16 mouse cellular contexts compared by ENCODE assay signal in the genomic region with DNA sequence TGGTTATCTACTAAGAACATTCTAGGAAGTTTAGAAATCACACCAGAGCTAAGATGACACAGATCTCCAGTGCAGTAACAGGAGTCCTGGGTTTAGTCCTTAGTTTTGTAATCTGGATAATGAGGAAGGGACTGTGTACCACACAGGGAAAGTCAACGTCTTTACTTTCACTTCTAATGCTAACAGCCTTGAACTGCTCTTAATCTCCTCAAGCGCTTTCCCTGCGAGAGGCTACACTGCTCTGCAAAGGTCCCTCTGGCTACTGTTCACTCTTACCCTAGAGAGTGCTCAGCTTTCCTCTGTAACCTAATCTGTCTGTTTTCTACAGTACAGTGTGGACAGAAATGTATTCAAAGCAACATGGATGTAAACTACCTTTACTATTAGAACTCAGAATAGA. TPM values are rescaled to one million over a fixed set of nuclear protein-coding genes. Genes with fewer than 3 reads are reported as not detected.
A peak's percentile ranks its signal among the peaks of the same experiment; 100 is the strongest.
DNase-seq lines count a peak whose midpoint lies in the region; ATAC-seq and TF ChIP-seq lines count a peak whose summit lies in the region.
"Had no signal": no experiment of that assay in that cellular context is flagged by ENCODE, and none has a peak within 500 bp of the region (broad histone marks: within the 10 kb centered on the region; RNA-seq: fewer than 3 reads in every experiment).

No protein-coding gene starts in this region.

- peaks cover 8% of the 10 kb centered on the region for H3K36me3 ChIP-seq in heart, embryonic 13.5 days
- H3K36me3 ChIP-seq in midbrain, embryonic 14.5 days (ENCODE audit: control insufficient read depth, insufficient read depth, low read length): 0 out of 2 replicates have a peak, but pooled peaks cover 7% of the 10 kb centered on the region
- H3K36me3 ChIP-seq in midbrain, postnatal 0 days (ENCODE audit: insufficient read depth, low read length): no peaks in the 10 kb centered on the region
- peaks cover 3% of the 10 kb centered on the region; the same call in 1 of the 2 replicates for H3K36me3 ChIP-seq in hindbrain, postnatal 0 days (ENCODE audit: insufficient read depth, low read length)
- H3K36me3 ChIP-seq in stomach, postnatal 0 days (ENCODE audit: control insufficient read depth, insufficient read depth, low read length): no peaks in the 10 kb centered on the region

- no peak for ATAC-seq in heart, embryonic 13.5 days (ENCODE audit: extremely low read depth, insufficient number of reproducible peaks, low FRiP score, low TSS enrichment)
- ATAC-seq in midbrain, embryonic 14.5 days (ENCODE audit: low FRiP score, low TSS enrichment): no peak
- no peak for ATAC-seq in midbrain, postnatal 0 days (ENCODE audit: low FRiP score)
- no peak for ATAC-seq in hindbrain, postnatal 0 days
- peak; percentile 76; the same call in 1 of the 2 replicates for ATAC-seq in stomach, postnatal 0 days (ENCODE audit: low FRiP score, low TSS enrichment)
- ATAC-seq: CD4-positive, CD25-positive, alpha-beta regulatory T cell, adult 4 months had no signal

- DNase-seq in heart, adult 9 months (ENCODE audit: low spot score in 2 of 2): no peak
- DNase-seq in midbrain, embryonic 14.5 days: peak; percentile 12
- DNase-seq in midbrain, postnatal 0 days (ENCODE audit: low spot score): no peak
- no peak for DNase-seq in hindbrain, postnatal 0 days (ENCODE audit: low spot score)
- DNase-seq in stomach, postnatal 0 days (ENCODE audit: low spot score): no peak
- DNase-seq in gastrocnemius, postnatal 36 days: no peak
- no peak for DNase-seq in urinary bladder, adult 18-20 months (ENCODE audit: low spot score in 2 of 2)
- DNase-seq: cerebellum, adult 18-20 months; heart, adult 18-20 months; kidney, adult 8-10 months; right cerebral cortex, postnatal 14 days; thymus, postnatal 4 days had no signal

- TF ChIP-seq CTCF in midbrain, postnatal 0 days (IDR thresholded peaks at IDR 0.05): no peak
- TF ChIP-seq CTCF in hindbrain, postnatal 0 days (IDR thresholded peaks at IDR 0.05; ENCODE audit: low read depth): no peak
- TF ChIP-seq CTCF in stomach, postnatal 0 days (IDR thresholded peaks at IDR 0.05; ENCODE audit: low read depth): no peak

- no peaks in the 10 kb centered on the region for H3K9me3 ChIP-seq in heart, embryonic 13.5 days
- H3K9me3 ChIP-seq in midbrain, embryonic 14.5 days (ENCODE audit: control insufficient read depth, low read length): no peaks in the 10 kb centered on the region
- no peaks in the 10 kb centered on the region for H3K9me3 ChIP-seq in midbrain, postnatal 0 days (ENCODE audit: low read length)
- H3K9me3 ChIP-seq in hindbrain, postnatal 0 days (ENCODE audit: low read length): no peaks in the 10 kb centered on the region
- H3K9me3 ChIP-seq in stomach, postnatal 0 days (ENCODE audit: control insufficient read depth, low read length): no peaks in the 10 kb centered on the region
- H3K9me3 ChIP-seq: liver, embryonic 15.5 days had no signal

- no peak for TF ChIP-seq EP300 in stomach, postnatal 0 days (optimal IDR thresholded peaks at IDR 0.05)

- H3K27ac ChIP-seq in heart, embryonic 13.5 days (replicated peaks): peak overlapping the region; percentile 15; the same call in 1 of the 2 replicates
- H3K27ac ChIP-seq in midbrain, embryonic 14.5 days (replicated peaks; ENCODE audit: low read depth, low read length): peak overlapping the region; percentile 41
- H3K27ac ChIP-seq in midbrain, postnatal 0 days (ENCODE audit: low read depth, low read length): no peak overlapping the region
- H3K27ac ChIP-seq in hindbrain, postnatal 0 days: 0 out of 2 replicates have a peak overlapping the region, but pooled peaks have one; percentile 1
- H3K27ac ChIP-seq in stomach, postnatal 0 days (replicated peaks): no peak overlapping the region
- H3K27ac ChIP-seq: layer of hippocampus, adult 2 months; liver, embryonic 15.5 days had no signal

- WGBS in heart, embryonic 13.5 days: 58% methylated on average over 3 of the region's 3 CpGs
- WGBS in midbrain, embryonic 14.5 days: 44% methylated on average over 3 of the region's 3 CpGs
- WGBS in midbrain, postnatal 0 days: 34% methylated on average over 3 of the region's 3 CpGs
- 43% methylated on average over 3 of the region's 3 CpGs for WGBS in hindbrain, postnatal 0 days
- 49% methylated on average over 3 of the region's 3 CpGs for WGBS in stomach, postnatal 0 days

- intact Hi-C loops in gastrocnemius, postnatal 36 days (cut with DNase I): no loop called here

- peaks cover 10% of the 10 kb centered on the region; the same call in 1 of the 2 replicates for H3K4me1 ChIP-seq in heart, embryonic 13.5 days
- H3K4me1 ChIP-seq in midbrain, embryonic 14.5 days (ENCODE audit: control insufficient read depth, insufficient read depth, low read length): peaks cover 8% of the 10 kb centered on the region; the same call in 1 of the 2 replicates
- no peaks in the 10 kb centered on the region for H3K4me1 ChIP-seq in midbrain, postnatal 0 days (ENCODE audit: insufficient read depth, low read length)
- H3K4me1 ChIP-seq in hindbrain, postnatal 0 days (ENCODE audit: insufficient read depth, low read length): no peaks in the 10 kb centered on the region
- H3K4me1 ChIP-seq in stomach, postnatal 0 days (replicated peaks; ENCODE audit: control insufficient read depth, insufficient read depth): no peaks in the 10 kb centered on the region
- H3K4me1 ChIP-seq: liver, embryonic 15.5 days had no signal

- peak overlapping the region; percentile 38 for H3K4me2 ChIP-seq in heart, embryonic 13.5 days
- H3K4me2 ChIP-seq in midbrain, embryonic 14.5 days (ENCODE audit: low read length): no peak overlapping the region
- H3K4me2 ChIP-seq in midbrain, postnatal 0 days (ENCODE audit: low read depth, low read length, poor library complexity, severe bottlenecking): no peak overlapping the region
- H3K4me2 ChIP-seq in hindbrain, postnatal 0 days (ENCODE audit: low read depth, low read length): 0 out of 2 replicates have a peak overlapping the region, but pooled peaks have one; percentile 13
- H3K4me2 ChIP-seq in stomach, postnatal 0 days (replicated peaks; ENCODE audit: low read depth): no peak overlapping the region
- H3K4me2 ChIP-seq: liver, embryonic 15.5 days had no signal

- no peak overlapping the region for H3K4me3 ChIP-seq in heart, embryonic 13.5 days
- H3K4me3 ChIP-seq in midbrain, embryonic 14.5 days (replicated peaks; ENCODE audit: low read depth, low read length): no peak overlapping the region
- H3K4me3 ChIP-seq in midbrain, postnatal 0 days (ENCODE audit: low read depth, low read length): no peak overlapping the region
- no peak overlapping the region for H3K4me3 ChIP-seq in hindbrain, postnatal 0 days (ENCODE audit: low read length)
- H3K4me3 ChIP-seq in stomach, postnatal 0 days (ENCODE audit: low read depth, low read length): no peak overlapping the region
- H3K4me3 ChIP-seq: layer of hippocampus, adult 2 months; liver, embryonic 15.5 days had no signal

- H3K9ac ChIP-seq in heart, embryonic 13.5 days: 0 out of 2 replicates have a peak overlapping the region, but pooled peaks have one; percentile 14
- H3K9ac ChIP-seq in midbrain, embryonic 14.5 days (replicated peaks; ENCODE audit: low read length): no peak overlapping the region
- no peak overlapping the region for H3K9ac ChIP-seq in midbrain, postnatal 0 days (replicated peaks; ENCODE audit: low read length, poor library complexity, severe bottlenecking)
- H3K9ac ChIP-seq in hindbrain, postnatal 0 days (replicated peaks; ENCODE audit: low read length): no peak overlapping the region
- H3K9ac ChIP-seq in stomach, postnatal 0 days (ENCODE audit: low read length): no peak overlapping the region
- H3K9ac ChIP-seq: liver, embryonic 15.5 days had no signal

- H3K27me3 ChIP-seq in heart, embryonic 13.5 days (replicated peaks): no peaks in the 10 kb centered on the region
- H3K27me3 ChIP-seq in midbrain, embryonic 14.5 days (ENCODE audit: control insufficient read depth, insufficient read depth, low read length): no peaks in the 10 kb centered on the region
- H3K27me3 ChIP-seq in midbrain, postnatal 0 days (ENCODE audit: insufficient read depth, low read length): no peaks in the 10 kb centered on the region
- H3K27me3 ChIP-seq in hindbrain, postnatal 0 days (ENCODE audit: insufficient read depth, low read length): no peaks in the 10 kb centered on the region
- no peaks in the 10 kb centered on the region for H3K27me3 ChIP-seq in stomach, postnatal 0 days (ENCODE audit: control insufficient read depth, insufficient read depth, low read length)
- H3K27me3 ChIP-seq: liver, embryonic 15.5 days had no signal

RNA-seq across cellular contexts. Expression of gene Ankib1, which starts 30.7 kb away (rescaled TPM):
- 6.0 and 6.1 TPM in 2 replicates for polyA plus RNA-seq in heart, embryonic 13.5 days (2015; fragmentation: Nextera tagmentation; extraction: Ambion mirVana)
- 19.5 and 25.6 TPM in 2 replicates for polyA plus RNA-seq in midbrain, embryonic 14.5 days (2014; fragmentation: Nextera tagmentation; extraction: Ambion mirVana)
- total RNA-seq in midbrain, postnatal 0 days (2014; rRNA removed): 56.9 and 62.7 TPM in 2 replicates
- polyA plus RNA-seq in midbrain, postnatal 0 days (2015; fragmentation: Nextera tagmentation; extraction: Ambion mirVana): 12.3 and 16.0 TPM in 2 replicates
- total RNA-seq in hindbrain, postnatal 0 days (2014; rRNA removed): 43.0 and 53.0 TPM in 2 replicates
- polyA plus RNA-seq in hindbrain, postnatal 0 days (2015; fragmentation: Nextera tagmentation; extraction: Ambion mirVana): 15.1 and 16.3 TPM in 2 replicates
- polyA plus RNA-seq in stomach, postnatal 0 days (2015; fragmentation: Nextera tagmentation; extraction: Ambion mirVana): 5.9 and 6.2 TPM in 2 replicates
- total RNA-seq in gastrocnemius, postnatal 36 days (2021): 10 to 100 TPM; 14.6 to 15.2 TPM

RNA-seq across cellular contexts. Expression of gene Krit1, which starts 31.0 kb away (rescaled TPM):
- polyA plus RNA-seq in heart, embryonic 13.5 days (2015; fragmentation: Nextera tagmentation; extraction: Ambion mirVana): 33.2 and 35.9 TPM in 2 replicates
- polyA plus RNA-seq in midbrain, embryonic 14.5 days (2014; fragmentation: Nextera tagmentation; extraction: Ambion mirVana): 56.9 and 68.8 TPM in 2 replicates
- total RNA-seq in midbrain, postnatal 0 days (2014; rRNA removed): 28.4 and 49.1 TPM in 2 replicates
- 28.7 and 34.2 TPM in 2 replicates for polyA plus RNA-seq in midbrain, postnatal 0 days (2015; fragmentation: Nextera tagmentation; extraction: Ambion mirVana)
- 23.7 and 33.0 TPM in 2 replicates for total RNA-seq in hindbrain, postnatal 0 days (2014; rRNA removed)
- 32.8 and 34.5 TPM in 2 replicates for polyA plus RNA-seq in hindbrain, postnatal 0 days (2015; fragmentation: Nextera tagmentation; extraction: Ambion mirVana)
- 18.2 and 19.8 TPM in 2 replicates for polyA plus RNA-seq in stomach, postnatal 0 days (2015; fragmentation: Nextera tagmentation; extraction: Ambion mirVana)
- 10 to 100 TPM; 13.7 to 14.5 TPM for total RNA-seq in gastrocnemius, postnatal 36 days (2021)

Comparison
In these comparisons a context has a peak if more than half of its experiments do, and no peak if none do; other contexts are left out.
1. H3K27ac ChIP-seq: peak in heart, embryonic 13.5 days (single experiment), midbrain, embryonic 14.5 days (single experiment) and hindbrain, postnatal 0 days (single experiment); none in midbrain, postnatal 0 days (single experiment) and stomach, postnatal 0 days (single experiment).
2. H3K4me2 ChIP-seq: peak in heart, embryonic 13.5 days (single experiment) and hindbrain, postnatal 0 days (single experiment); none in midbrain, embryonic 14.5 days (single experiment), midbrain, postnatal 0 days (single experiment) and stomach, postnatal 0 days (single experiment).